Mouse (Mus musculus): Measurements from ENCODE around the gene Mx1. TPM values are rescaled to one million over a fixed set of nuclear protein-coding genes. Genes with fewer than 3 reads are reported as not detected.

Mx1 gene
- total and polyA plus RNA-seq, 3 experiments, result 0.72 to 8.6 (median 7.8) TPM

DNA sequence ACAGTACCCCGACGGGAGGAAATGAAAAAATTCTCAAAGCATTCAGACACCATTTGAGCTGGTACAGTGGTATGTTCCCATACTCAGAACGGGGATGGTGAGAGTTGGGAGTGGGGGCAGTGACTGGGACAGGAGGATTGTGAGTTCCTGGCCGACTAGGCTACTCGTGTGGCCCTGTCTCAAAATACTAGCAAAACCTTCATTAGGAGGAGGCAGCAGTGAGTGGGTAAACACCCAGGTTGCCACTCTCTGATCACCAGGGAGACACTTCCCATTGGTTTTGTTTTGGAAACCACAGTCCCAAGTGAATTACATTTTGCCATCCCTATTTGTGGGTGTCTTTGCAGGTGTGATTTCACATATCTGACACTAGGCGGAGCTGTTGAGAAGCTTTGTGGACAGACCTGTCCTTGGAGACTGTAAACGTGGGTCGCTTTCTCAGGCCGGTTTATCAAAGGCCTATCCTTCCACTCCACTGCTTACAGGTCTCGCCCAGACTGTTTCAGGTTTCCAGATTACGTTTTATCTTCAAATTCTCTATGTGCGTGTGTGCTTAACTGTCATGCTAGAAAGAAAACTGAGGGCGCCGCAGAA is 18.9 kb downstream of the Mx1 start:
- dilution Hi-C loops (cut with MboI; ENCODE audit: extremely low pct_ligation_motif_present, extremely low pct_unique_long_range_greater_than_20kb, low sequenced_read_pairs), result no loop called here
- Histone ChIP-seq H3K4me2 (ENCODE audit: insufficient read depth, low read depth, poor library complexity, severe bottlenecking) (no peak overlapping the region), H3K36me3 (replicated peaks in 1 of 2; ENCODE audit: control insufficient read depth in 1 of 2, insufficient read depth in 1 of 2, low read length in 1 of 2) (peaks cover 0 to 20% of the 10 kb centered on the region in 2 experiments), H3K9me3 (replicated peaks; ENCODE audit: low read length) (no peaks in the 10 kb centered on the region), H3K27me3 (replicated peaks) (no peaks in the 10 kb centered on the region), H3K9ac (ENCODE audit: insufficient read depth, low read depth) (no peak overlapping the region), H3K4me3 (replicated peaks in 1 of 3; ENCODE audit: low read depth in 2 of 3, low read length in 2 of 3, poor library complexity in 1 of 3) (no peak overlapping the region), H3K27ac (ENCODE audit: insufficient read depth, low read depth) (no peak overlapping the region), H3K4me1 (ENCODE audit: control insufficient read depth in 1 of 2, insufficient read depth in 2 of 2) (peaks cover 2 to 25% of the 10 kb centered on the region in 2 experiments; a peak in 2 of 4 replicates), H3K79me2 (replicated peaks; ENCODE audit: control insufficient read depth, extremely low read depth, insufficient read depth, poor library complexity, severe bottlenecking) (no peaks in the 10 kb centered on the region)
- peak; percentile 93 for DNase-seq (ENCODE audit: extremely low read depth)
- no peak for TF ChIP-seq UBTF (IDR thresholded peaks at IDR 0.05; ENCODE audit: low read depth, low read length)
- no peak for TF ChIP-seq CHD1 (IDR thresholded peaks at IDR 0.05; ENCODE audit: low read depth, low read length)
- TF ChIP-seq ZNF384 (IDR thresholded peaks at IDR 0.05; ENCODE audit: low read depth, low read length), result no peak
- no peak; the same call in 1 of the 2 replicates for TF ChIP-seq MAX (IDR thresholded peaks at IDR 0.05; ENCODE audit: low read length)
- no peak for TF ChIP-seq USF1 (IDR thresholded peaks at IDR 0.05; ENCODE audit: low read depth, low read length)
- no peak for TF ChIP-seq HCFC1 (IDR thresholded peaks at IDR 0.05; ENCODE audit: low read depth, low read length)
- TF ChIP-seq ETS1 (conservative IDR thresholded peaks at IDR 0.05; ENCODE audit: low read depth, low read length), result no peak
- TF ChIP-seq ZKSCAN1 (IDR thresholded peaks at IDR 0.05; ENCODE audit: borderline replicate concordance, low read depth, low read length), result no peak
- TF ChIP-seq JUN (IDR thresholded peaks at IDR 0.05; ENCODE audit: insufficient read depth, low read depth, low read length), result no peak
- TF ChIP-seq TCF12 (IDR thresholded peaks at IDR 0.05; ENCODE audit: low read depth, low read length), result no peak
- peak; percentile 93 for TF ChIP-seq ZC3H11A (IDR thresholded peaks at IDR 0.05; ENCODE audit: low read depth, low read length)
- no peak for TF ChIP-seq NRF1 (IDR thresholded peaks at IDR 0.05; ENCODE audit: low read depth, low read length)
- TF ChIP-seq BHLHE40 (IDR thresholded peaks at IDR 0.05; ENCODE audit: low read depth, low read length), result peak; percentile 50
- TF ChIP-seq RAD21 (IDR thresholded peaks at IDR 0.05; ENCODE audit: low read depth, low read length), result peak; percentile 97
- TF ChIP-seq MYC (IDR thresholded peaks at IDR 0.05; ENCODE audit: low read depth, low read length), result peak; percentile 79
- TF ChIP-seq MXI1 (IDR thresholded peaks at IDR 0.05; ENCODE audit: low read depth, low read length), result no peak
- TF ChIP-seq POLR2A (IDR thresholded peaks at IDR 0.05; ENCODE audit: low read depth, low read length), result no peak
- peak; percentile 37; the same call in 1 of the 2 replicates for TF ChIP-seq JUND (conservative IDR thresholded peaks at IDR 0.05; ENCODE audit: low read depth, low read length)
- TF ChIP-seq TBP (conservative IDR thresholded peaks at IDR 0.05; ENCODE audit: low read depth, low read length), result no peak
- TF ChIP-seq MEF2A (IDR thresholded peaks at IDR 0.05; ENCODE audit: borderline replicate concordance, low read depth, low read length), result peak; percentile 67; the same call in 1 of the 2 replicates
- TF ChIP-seq USF2 (conservative IDR thresholded peaks at IDR 0.05; ENCODE audit: low read depth, low read length), result no peak
- no peak for TF ChIP-seq SIN3A (IDR thresholded peaks at IDR 0.05; ENCODE audit: low read length)
- TF ChIP-seq EP300 (IDR thresholded peaks at IDR 0.05; ENCODE audit: low read length), result no peak
- no peak for TF ChIP-seq KAT2A (IDR thresholded peaks at IDR 0.05; ENCODE audit: insufficient replicate concordance, low read length)
- TF ChIP-seq SMC3 (IDR thresholded peaks at IDR 0.05; ENCODE audit: low read depth, low read length), result peak; percentile 100
- TF ChIP-seq ZMIZ1 (IDR thresholded peaks at IDR 0.05; ENCODE audit: low read depth, low read length), result no peak
- TF ChIP-seq CHD2 (IDR thresholded peaks at IDR 0.05; ENCODE audit: low read length), result no peak
- no peak for TF ChIP-seq GABPA (IDR thresholded peaks at IDR 0.05; ENCODE audit: insufficient replicate concordance, low read depth, low read length)
- TF ChIP-seq MAZ (IDR thresholded peaks at IDR 0.05; ENCODE audit: low read depth, low read length), result no peak
- TF ChIP-seq MAFK (IDR thresholded peaks at IDR 0.05; ENCODE audit: insufficient replicate concordance, low read length), result no peak
- TF ChIP-seq NELFE (IDR thresholded peaks at IDR 0.05; ENCODE audit: low read depth, low read length), result peak; percentile 37; the same call in 1 of the 2 replicates
- TF ChIP-seq IRF4 (IDR thresholded peaks at IDR 0.05; ENCODE audit: low read depth, low read length), result peak; percentile 71; the same call in 1 of the 2 replicates
- TF ChIP-seq POLR2AphosphoS2 (IDR thresholded peaks at IDR 0.05; ENCODE audit: low read depth, low read length), result no peak
- no peak for TF ChIP-seq E2F4 (IDR thresholded peaks at IDR 0.05; ENCODE audit: insufficient replicate concordance, low read depth, low read length)
- peak; percentile 99 to 100 for TF ChIP-seq CTCF (conservative IDR thresholded peaks at IDR 0.05 in 1 of 2, IDR thresholded peaks at IDR 0.05 in 1 of 2; ENCODE audit: low read depth in 2 of 2, low read length in 2 of 2)
- TF ChIP-seq RCOR1 (conservative IDR thresholded peaks at IDR 0.05; ENCODE audit: low read depth, low read length), result no peak
- no peak for TF ChIP-seq ELF1 (IDR thresholded peaks at IDR 0.05; ENCODE audit: low read depth, low read length)
- no peak for TF ChIP-seq PAX5 (IDR thresholded peaks at IDR 0.05; ENCODE audit: low read length)
- in situ Hi-C loops (cut with MboI; ENCODE audit: low pct_ligation_motif_present, low pct_unique_long_range_greater_than_20kb, low sequenced_read_pairs), result no loop called here
